Mouse (Mus musculus): ENCODE measurements around the gene Lsamp. TPM values are rescaled to one million over a fixed set of nuclear protein-coding genes. Genes with fewer than 3 reads are reported as not detected.
"Not testable (repeated sequence)": the region's sequence is repeated elsewhere in the genome, so short reads cannot be mapped to it uniquely, and the experiment has no call there.

The Lsamp gene
- polyA plus RNA-seq, 1 experiment from 2014 or later, result 0.12 TPM

GRCm38 (mm10) chr16:41937596-41937990 is 1953.4 kb downstream of the Lsamp start:
- ATAC-seq (ENCODE audit: insufficient read depth), result no peak
- H3K9ac ChIP-seq, result no peak overlapping the region
- no peaks in the 10 kb centered on the region for H3K36me3 ChIP-seq (replicated peaks)
- H3K27ac ChIP-seq (replicated peaks), result no peak overlapping the region
- H3K4me1 ChIP-seq (replicated peaks), result no peaks in the 10 kb centered on the region
- H3K4me2 ChIP-seq, result no peak overlapping the region
- no peak overlapping the region for H3K4me3 ChIP-seq (replicated peaks)
- no peaks in the 10 kb centered on the region for H3K9me3 ChIP-seq (replicated peaks)
- H3K27me3 ChIP-seq, result no peaks in the 10 kb centered on the region
- 68% methylated on average over 1 of the region's 1 CpGs for WGBS (ENCODE audit: insufficient replicate concordance)

GRCm38 (mm10) chr16:41938258-41938657 is 1954.1 kb downstream of the Lsamp start:
- no peak overlapping the region for H3K4me3 ChIP-seq (replicated peaks)
- H3K27me3 ChIP-seq, result no peaks in the 10 kb centered on the region
- no peaks in the 10 kb centered on the region for H3K36me3 ChIP-seq (replicated peaks)
- H3K27ac ChIP-seq (replicated peaks), result no peak overlapping the region
- H3K4me2 ChIP-seq, result no peak overlapping the region
- no peaks in the 10 kb centered on the region for H3K9me3 ChIP-seq (replicated peaks)
- no peaks in the 10 kb centered on the region for H3K4me1 ChIP-seq (replicated peaks)
- 62% methylated on average over 5 of the region's 5 CpGs for WGBS (ENCODE audit: insufficient replicate concordance)
- no peak overlapping the region for H3K9ac ChIP-seq
- no peak for ATAC-seq (ENCODE audit: insufficient read depth)

GRCm38 (mm10) chr16:41941591-41942315 is 1957.6 kb downstream of the Lsamp start:
- ATAC-seq (ENCODE audit: insufficient read depth), result no peak
- Histone ChIP-seq H3K36me3 (replicated peaks) (no peaks in the 10 kb centered on the region), H3K4me1 (replicated peaks) (no peaks in the 10 kb centered on the region), H3K4me2 (no peak overlapping the region), H3K9me3 (replicated peaks) (no peaks in the 10 kb centered on the region), H3K4me3 (replicated peaks) (no peak overlapping the region), H3K27me3 (no peaks in the 10 kb centered on the region), H3K9ac (no peak overlapping the region), H3K27ac (replicated peaks) (no peak overlapping the region)
- 52% methylated on average over 7 of the region's 7 CpGs for WGBS (ENCODE audit: insufficient replicate concordance)

GRCm38 (mm10) chr16:41957811-41958210 is 1973.7 kb downstream of the Lsamp start:
- 75% methylated on average over 3 of the region's 3 CpGs for WGBS (ENCODE audit: insufficient replicate concordance)
- no peak for ATAC-seq (ENCODE audit: insufficient read depth)

GRCm38 (mm10) chr16:41965636-41966035 is 1981.5 kb downstream of the Lsamp start:
- Histone ChIP-seq H3K9me3 (replicated peaks) (no peaks in the 10 kb centered on the region), H3K4me3 (replicated peaks) (no peak overlapping the region), H3K4me1 (replicated peaks) (no peaks in the 10 kb centered on the region), H3K4me2 (no peak overlapping the region), H3K36me3 (replicated peaks) (no peaks in the 10 kb centered on the region), H3K27me3 (no peaks in the 10 kb centered on the region), H3K27ac (replicated peaks) (no peak overlapping the region), H3K9ac (no peak overlapping the region)
- no peak for ATAC-seq (ENCODE audit: insufficient read depth)
- 58% methylated on average over 1 of the region's 1 CpGs for WGBS (ENCODE audit: insufficient replicate concordance)

More at GRCm38 (mm10) chr16:41957811-41958210, 1973.7 kb downstream of the Lsamp start:
- H3K36me3 ChIP-seq (replicated peaks), result no peaks in the 10 kb centered on the region
- no peak overlapping the region for H3K9ac ChIP-seq
- no peak overlapping the region for H3K4me3 ChIP-seq (replicated peaks)
- H3K27ac ChIP-seq (replicated peaks), result no peak overlapping the region
- no peaks in the 10 kb centered on the region for H3K9me3 ChIP-seq (replicated peaks)
- H3K4me2 ChIP-seq, result no peak overlapping the region
- H3K4me1 ChIP-seq (replicated peaks), result no peaks in the 10 kb centered on the region
- no peaks in the 10 kb centered on the region for H3K27me3 ChIP-seq

- WGBS (ENCODE audit: insufficient replicate concordance), result 45% methylated on average over 2 of the region's 2 CpGs
- H3K27me3 ChIP-seq, result no peaks in the 10 kb centered on the region
- H3K4me3 ChIP-seq (replicated peaks), result no peak overlapping the region
- ATAC-seq (ENCODE audit: insufficient read depth), result no peak
- no peaks in the 10 kb centered on the region for H3K36me3 ChIP-seq (replicated peaks)
- no peaks in the 10 kb centered on the region for H3K4me1 ChIP-seq (replicated peaks)
- H3K9ac ChIP-seq, result no peak overlapping the region
- H3K27ac ChIP-seq (replicated peaks), result no peak overlapping the region
- no peak overlapping the region for H3K4me2 ChIP-seq
- no peaks in the 10 kb centered on the region for H3K9me3 ChIP-seq (replicated peaks)
Observed at GRCm38 (mm10) chr16:41969215-41969614, 1985.1 kb downstream of the Lsamp start.

GRCm38 (mm10) chr16:41974866-41975719 is 1990.9 kb downstream of the Lsamp start:
- H3K4me2 ChIP-seq, result no peak overlapping the region
- no peaks in the 10 kb centered on the region for H3K9me3 ChIP-seq (replicated peaks)
- H3K27me3 ChIP-seq, result no peaks in the 10 kb centered on the region
- H3K27ac ChIP-seq (replicated peaks), result no peak overlapping the region
- no peaks in the 10 kb centered on the region for H3K36me3 ChIP-seq (replicated peaks)
- no peak overlapping the region for H3K4me3 ChIP-seq (replicated peaks)
- no peaks in the 10 kb centered on the region for H3K4me1 ChIP-seq (replicated peaks)
- no peak for ATAC-seq (ENCODE audit: insufficient read depth)
- no peak overlapping the region for H3K9ac ChIP-seq
- WGBS (ENCODE audit: insufficient replicate concordance), result 48% methylated on average over 2 of the region's 2 CpGs

GRCm38 (mm10) chr16:41976897-41977296 is 1992.7 kb downstream of the Lsamp start:
- Histone ChIP-seq H3K9me3 (replicated peaks) (no peaks in the 10 kb centered on the region), H3K4me3 (replicated peaks) (no peak overlapping the region), H3K4me1 (replicated peaks) (no peaks in the 10 kb centered on the region), H3K9ac (no peak overlapping the region), H3K4me2 (no peak overlapping the region), H3K27me3 (no peaks in the 10 kb centered on the region), H3K36me3 (replicated peaks) (no peaks in the 10 kb centered on the region), H3K27ac (replicated peaks) (no peak overlapping the region)
- no peak for ATAC-seq (ENCODE audit: insufficient read depth)
- WGBS (ENCODE audit: insufficient replicate concordance), result 62% methylated on average over 5 of the region's 5 CpGs

GRCm38 (mm10) chr16:41996956-41997355 is 2012.8 kb downstream of the Lsamp start:
- H3K27me3 ChIP-seq, result no peaks in the 10 kb centered on the region
- H3K27ac ChIP-seq (replicated peaks), result no peak overlapping the region
- no peak overlapping the region for H3K9ac ChIP-seq
- 62% methylated on average over 1 of the region's 1 CpGs for WGBS (ENCODE audit: insufficient replicate concordance)
- no peak for ATAC-seq (ENCODE audit: insufficient read depth)
- no peaks in the 10 kb centered on the region for H3K36me3 ChIP-seq (replicated peaks)
- H3K4me3 ChIP-seq (replicated peaks), result no peak overlapping the region
- no peaks in the 10 kb centered on the region for H3K4me1 ChIP-seq (replicated peaks)
- H3K4me2 ChIP-seq, result no peak overlapping the region
- H3K9me3 ChIP-seq (replicated peaks), result no peaks in the 10 kb centered on the region

- H3K27ac ChIP-seq (replicated peaks), result no peak overlapping the region
- ATAC-seq (ENCODE audit: insufficient read depth), result no peak
- no peak overlapping the region for H3K4me3 ChIP-seq (replicated peaks)
- no peaks in the 10 kb centered on the region for H3K9me3 ChIP-seq (replicated peaks)
- no peaks in the 10 kb centered on the region for H3K4me1 ChIP-seq (replicated peaks)
- H3K27me3 ChIP-seq, result no peaks in the 10 kb centered on the region
- H3K36me3 ChIP-seq (replicated peaks), result no peaks in the 10 kb centered on the region
- WGBS (ENCODE audit: insufficient replicate concordance), result 68% methylated on average over 5 of the region's 5 CpGs
- no peak overlapping the region for H3K4me2 ChIP-seq
- no peak overlapping the region for H3K9ac ChIP-seq
Observed at GRCm38 (mm10) chr16:42002925-42003324, 2018.8 kb downstream of the Lsamp start.

GRCm38 (mm10) chr16:42003506-42003905 is 2019.3 kb downstream of the Lsamp start:
- not testable (repeated sequence) for H3K36me3 ChIP-seq (replicated peaks); H3K4me2 ChIP-seq; H3K9me3 ChIP-seq (replicated peaks); H3K4me3 ChIP-seq (replicated peaks); H3K27ac ChIP-seq (replicated peaks); ATAC-seq (ENCODE audit: insufficient read depth); H3K9ac ChIP-seq; H3K4me1 ChIP-seq (replicated peaks); H3K27me3 ChIP-seq
- 71% methylated on average over 11 of the region's 11 CpGs for WGBS (ENCODE audit: insufficient replicate concordance)
